Mouse (Mus musculus): ENCODE measurements around the gene Flywch1.
"Not testable (repeated sequence)": the region's sequence is repeated elsewhere in the genome, so short reads cannot be mapped to it uniquely, and the experiment has no call there.

The Flywch1 gene

DNA sequence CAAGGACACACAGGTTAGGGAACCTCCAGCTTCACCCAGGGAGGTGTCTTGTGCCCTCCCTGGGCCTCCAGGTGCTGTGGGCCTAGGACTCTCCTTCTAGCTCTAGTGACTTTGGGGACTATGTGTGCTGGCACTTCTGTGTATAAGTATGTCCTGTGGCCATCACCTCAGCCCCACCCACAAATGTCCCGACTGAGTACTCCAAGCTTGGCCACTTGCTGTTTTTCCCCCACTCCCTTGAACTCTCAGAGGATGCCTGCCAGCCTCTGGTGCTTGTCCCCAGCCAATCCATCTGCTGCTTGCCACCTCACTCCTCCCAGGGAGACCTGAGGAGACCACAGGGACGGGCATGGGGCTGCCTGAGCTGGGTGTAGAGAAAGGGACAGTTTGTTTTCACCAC lies 7.0 kb upstream of the Flywch1 start:
- no peak for DNase-seq (ENCODE audit: low spot score in 2 of 2)

GRCm38 (mm10) chr17:23777141-23777540 lies 5.7 kb upstream of the Flywch1 start:
- no peak for DNase-seq (ENCODE audit: low spot score in 2 of 2)

GRCm38 (mm10) chr17:23776216-23776615 lies 4.8 kb upstream of the Flywch1 start:
- no peak for DNase-seq (ENCODE audit: low spot score in 2 of 2)

DNA sequence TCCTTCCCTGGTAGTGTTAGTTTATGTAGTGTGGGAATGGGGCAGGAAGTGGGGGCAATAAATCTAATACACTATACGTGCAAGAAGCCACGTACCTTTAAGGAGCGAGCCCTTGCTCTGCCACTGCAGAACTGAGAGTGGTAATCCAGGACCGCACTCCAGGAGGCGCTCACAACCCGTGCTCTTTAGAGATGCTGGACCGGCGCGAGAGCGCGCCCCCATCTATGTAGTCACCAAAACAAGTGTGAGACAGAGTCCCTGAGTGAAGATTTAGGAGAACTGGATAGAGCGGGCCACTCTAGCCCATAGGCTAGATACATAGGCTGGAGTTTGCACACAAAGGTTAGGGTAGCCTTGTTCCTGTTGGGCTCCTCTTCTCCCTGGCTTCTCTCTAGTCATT lies 2.7 kb upstream of the Flywch1 start:
- peak; percentile 65 to 71 for DNase-seq (ENCODE audit: low spot score in 2 of 2)

- DNase-seq (ENCODE audit: low spot score in 2 of 2) = no peak
Measured at GRCm38 (mm10) chr17:23773676-23774075, 2.3 kb upstream of the Flywch1 start.

GRCm38 (mm10) chr17:23772219-23772556 lies 786 bp upstream of the Flywch1 start:
- DNase-seq (ENCODE audit: low spot score in 2 of 2) = not testable (repeated sequence)

- DNase-seq (ENCODE audit: low spot score in 2 of 2) = peak in 1 of 2 experiments; percentile 33
Measured at GRCm38 (mm10) chr17:23770896-23771283, 512 bp downstream of the Flywch1 start.

DNA sequence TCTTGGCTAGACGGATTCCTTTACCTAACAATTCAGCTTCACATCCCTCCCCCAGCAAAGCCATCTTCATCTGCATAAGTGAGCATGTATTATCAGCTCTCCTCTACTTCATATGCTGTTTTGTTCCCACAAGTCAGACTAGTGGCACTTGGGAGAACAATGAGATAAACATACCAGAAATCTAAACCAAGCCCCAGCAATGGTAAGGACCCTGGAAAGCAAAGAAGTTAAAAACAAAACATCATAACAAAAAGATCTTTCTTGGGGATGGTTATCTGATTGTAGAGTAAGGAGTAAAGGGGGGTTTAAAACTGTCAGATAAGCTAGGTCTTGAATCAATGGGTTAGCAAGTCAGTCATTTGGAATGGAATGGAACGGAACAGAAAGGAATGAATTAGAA lies 909 bp downstream of the Flywch1 start:
- no peak for DNase-seq (ENCODE audit: low spot score in 2 of 2)

- no peak for DNase-seq (ENCODE audit: low spot score in 2 of 2)
Measured at GRCm38 (mm10) chr17:23762976-23763375, 8.4 kb downstream of the Flywch1 start.

- no peak for DNase-seq (ENCODE audit: low spot score in 2 of 2)
Measured at GRCm38 (mm10) chr17:23761155-23761554, 10.2 kb downstream of the Flywch1 start.

- DNase-seq (ENCODE audit: low spot score in 2 of 2) = no peak
Measured at GRCm38 (mm10) chr17:23760231-23760630, 11.2 kb downstream of the Flywch1 start.

GRCm38 (mm10) chr17:23758801-23759200 lies 12.6 kb downstream of the Flywch1 start:
- DNase-seq (ENCODE audit: low spot score in 2 of 2) = no peak

DNA sequence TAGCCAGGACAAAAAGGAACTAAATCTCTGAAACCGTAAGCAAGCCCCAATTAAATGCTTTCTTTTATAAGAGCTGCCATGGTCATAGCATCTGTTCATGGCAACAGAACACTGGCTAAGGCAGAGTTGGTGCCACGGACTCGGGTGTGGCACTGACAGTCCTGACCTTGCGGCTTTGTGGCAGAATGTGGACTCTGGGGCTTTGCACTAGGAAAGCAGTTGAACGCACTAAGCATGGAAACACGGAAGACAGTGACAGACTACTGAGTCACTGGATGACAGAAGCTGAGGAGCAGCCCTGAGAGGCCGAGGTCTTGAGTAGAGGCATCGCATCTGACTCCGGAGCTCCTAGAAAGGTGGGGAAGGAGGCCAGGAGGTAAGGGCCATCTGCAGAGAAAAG lies 13.8 kb downstream of the Flywch1 start:
- DNase-seq (ENCODE audit: low spot score in 2 of 2) = no peak

DNA sequence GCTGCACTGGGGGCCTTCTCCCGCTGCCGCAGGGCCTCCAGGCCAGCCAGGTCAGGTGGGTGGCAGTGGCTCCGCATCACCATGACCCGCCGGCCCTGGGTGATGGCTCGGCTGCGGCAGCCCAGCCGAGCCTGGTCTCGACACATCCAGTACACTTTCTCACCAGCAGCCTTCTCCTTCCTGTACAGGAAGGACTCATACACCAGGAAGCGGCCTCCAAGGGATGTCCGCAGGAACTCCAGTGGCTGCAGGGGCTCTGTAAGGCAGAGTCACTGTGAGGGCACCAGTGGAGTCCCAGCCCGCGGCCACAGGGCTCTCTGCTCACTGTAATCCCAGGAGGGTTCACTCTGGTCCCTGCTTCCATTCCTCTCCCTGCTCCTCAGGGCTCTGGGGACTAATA lies 15.7 kb downstream of the Flywch1 start:
- DNase-seq (ENCODE audit: low spot score in 2 of 2) = no peak

- DNase-seq (ENCODE audit: low spot score in 2 of 2) = no peak
Measured at GRCm38 (mm10) chr17:23749400-23750191, 21.8 kb downstream of the Flywch1 start.

DNA sequence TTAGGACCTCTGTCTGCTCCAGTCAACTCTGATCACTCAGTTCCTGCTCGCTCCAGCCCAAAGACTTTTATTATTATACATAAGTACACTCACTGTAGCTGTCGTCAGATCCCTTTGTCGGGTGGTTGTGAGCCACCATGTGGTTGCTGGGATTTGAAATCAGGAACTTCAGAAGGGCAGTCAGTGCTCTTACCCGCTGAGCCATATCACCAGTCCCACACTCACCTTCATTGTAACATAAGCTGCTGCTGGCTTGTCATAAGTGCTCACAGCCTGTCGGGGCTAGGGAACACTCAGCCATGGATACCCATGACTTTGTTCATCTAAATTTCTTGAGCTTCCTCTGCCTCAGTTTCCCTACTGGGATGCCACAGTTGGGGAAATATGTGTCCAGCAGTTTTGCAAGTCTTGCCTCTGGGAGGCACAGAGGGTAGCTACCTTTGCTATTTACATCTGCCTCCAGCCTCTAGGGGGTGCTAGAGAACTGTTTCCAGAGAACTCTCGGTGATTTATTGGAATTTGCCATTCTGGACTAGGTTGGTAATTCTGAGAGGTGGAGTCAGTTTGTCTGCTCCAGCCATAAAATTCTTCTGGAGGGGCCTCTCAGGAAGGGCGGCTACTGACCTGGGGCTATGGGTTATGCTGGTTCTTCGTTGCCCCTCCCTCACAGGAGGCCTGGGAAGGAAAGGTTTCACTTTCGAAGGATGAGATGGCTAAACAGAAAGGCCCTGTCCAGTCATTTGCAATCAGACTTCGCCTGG lies 22.6 kb downstream of the Flywch1 start:
- peak in 1 of 2 experiments; percentile 57 for DNase-seq (ENCODE audit: low spot score in 2 of 2)

GRCm38 (mm10) chr17:23748026-23748425 lies 23.4 kb downstream of the Flywch1 start:
- DNase-seq (ENCODE audit: low spot score in 2 of 2) = no peak

DNA sequence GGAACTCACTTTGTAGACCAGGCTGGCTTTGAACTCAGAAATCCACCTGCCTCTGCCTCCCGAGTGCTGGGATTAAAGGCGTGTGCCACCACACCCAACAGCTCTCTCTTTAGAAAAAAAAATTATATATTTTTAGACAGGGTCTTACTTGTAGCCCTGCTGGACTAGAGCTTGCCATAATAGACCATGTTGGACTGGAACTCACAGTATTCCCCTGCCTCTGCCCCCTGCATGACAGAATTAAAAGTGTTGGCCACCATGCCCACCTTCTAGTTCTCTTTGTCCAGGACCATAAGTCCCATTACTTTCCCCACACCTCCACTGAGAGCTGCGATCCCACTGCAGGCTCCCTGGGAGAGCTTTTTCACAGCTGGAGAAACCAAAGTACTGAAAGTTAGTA lies 23.9 kb downstream of the Flywch1 start:
- DNase-seq (ENCODE audit: low spot score in 2 of 2) = no peak

GRCm38 (mm10) chr17:23746767-23747166 lies 24.6 kb downstream of the Flywch1 start:
- no peak for DNase-seq (ENCODE audit: low spot score in 2 of 2)

GRCm38 (mm10) chr17:23746311-23746710 lies 25.1 kb downstream of the Flywch1 start:
- no peak for DNase-seq (ENCODE audit: low spot score in 2 of 2)

DNA sequence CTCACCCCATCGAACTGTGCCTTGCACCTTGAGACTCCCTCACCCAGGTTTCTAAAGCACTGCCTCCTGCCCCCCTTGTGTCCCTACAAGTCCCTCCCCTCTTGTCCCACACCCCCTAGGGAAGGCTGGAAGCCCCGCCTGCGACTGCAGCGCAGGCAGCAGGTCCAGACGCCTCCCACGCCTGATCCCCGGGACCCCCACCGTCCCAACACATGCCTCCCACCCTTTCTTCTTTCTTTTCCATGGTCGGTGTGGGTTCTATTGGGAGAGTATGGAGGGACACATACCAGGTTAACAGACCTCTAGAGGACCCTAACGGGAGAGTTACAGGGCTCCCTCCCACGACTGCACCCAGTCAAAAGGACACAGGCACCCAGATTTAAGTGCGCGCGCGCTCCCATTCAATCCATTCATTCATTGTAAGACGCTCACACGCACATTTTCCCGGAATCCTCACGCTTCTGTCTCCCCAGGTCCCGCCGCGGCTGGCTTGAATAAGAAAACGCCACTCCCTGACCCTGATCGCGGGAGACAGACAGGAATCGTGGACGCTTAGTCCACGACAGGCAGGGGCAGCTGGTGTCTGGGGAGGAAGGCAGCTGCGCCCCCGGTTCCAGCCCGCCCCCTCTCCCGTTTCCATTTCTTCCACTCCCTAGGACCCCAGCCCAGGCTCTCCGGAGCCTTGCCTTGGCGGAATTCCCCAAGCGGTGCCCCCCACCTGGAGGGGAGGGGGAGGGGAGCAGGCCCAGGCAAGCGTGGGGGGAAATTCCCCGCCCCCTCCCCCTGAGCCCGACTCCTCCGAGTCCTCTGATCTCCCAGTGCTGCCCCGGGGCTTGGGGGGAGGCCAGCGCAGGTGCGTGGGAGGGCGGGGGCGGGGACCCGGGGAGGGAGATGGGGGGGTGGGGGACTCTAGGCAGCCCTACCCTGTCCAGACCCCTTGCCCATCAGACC lies 25.8 kb downstream of the Flywch1 start, which contains the start of gene Kremen2:
Kremen2 (minus strand) TSS at position 533 of the 951 bp plus-strand sequence.
- no peak for DNase-seq (ENCODE audit: low spot score in 2 of 2)

- no peak for DNase-seq (ENCODE audit: low spot score in 2 of 2)
Measured at GRCm38 (mm10) chr17:23744651-23745050, 26.8 kb downstream of the Flywch1 start.

All from frontal cortex, postnatal 25 days (tissue).